Mouse (Mus musculus): ENCODE measurements around the gene Hip1. TPM values are rescaled to one million over a fixed set of nuclear protein-coding genes. Genes with fewer than 3 reads are reported as not detected.
A peak's percentile ranks its signal among the peaks of the same experiment; 100 is the strongest.

The Hip1 gene
- polyA plus RNA-seq, 1 experiment: 14.5 TPM

- Histone ChIP-seq H3K27ac (ENCODE audit: control insufficient read depth, insufficient read depth, low read depth, low read length, poor library complexity) (no peak overlapping the region), H3K4me1 (ENCODE audit: control insufficient read depth, insufficient read depth, low read length) (no peaks in the 10 kb centered on the region; the same call in 1 of the 2 replicates), H3K4me3 (replicated peaks; ENCODE audit: control insufficient read depth, low read depth, low read length) (no peak overlapping the region)
- WGBS: 71% methylated on average over 6 of the region's 6 CpGs
- no peak for TF ChIP-seq CTCF (IDR thresholded peaks at IDR 0.05; ENCODE audit: control insufficient read depth, insufficient read depth, low read length)
- TF ChIP-seq POLR2A (IDR thresholded peaks at IDR 0.05; ENCODE audit: borderline replicate concordance, control insufficient read depth, low read depth, low read length): no peak
Measured at GRCm38 (mm10) chr5:135368312-135368711, 176.6 kb downstream of the Hip1 start.

- Histone ChIP-seq H3K27ac (ENCODE audit: control insufficient read depth, insufficient read depth, low read depth, low read length, poor library complexity) (no peak overlapping the region), H3K4me3 (replicated peaks; ENCODE audit: control insufficient read depth, low read depth, low read length) (no peak overlapping the region), H3K4me1 (ENCODE audit: control insufficient read depth, insufficient read depth, low read length) (no peaks in the 10 kb centered on the region; the same call in 1 of the 2 replicates)
- TF ChIP-seq CTCF (IDR thresholded peaks at IDR 0.05; ENCODE audit: control insufficient read depth, insufficient read depth, low read length) (no peak), POLR2A (IDR thresholded peaks at IDR 0.05; ENCODE audit: borderline replicate concordance, control insufficient read depth, low read depth, low read length) (no peak)
- WGBS: 51% methylated on average over 6 of the region's 6 CpGs
Measured at GRCm38 (mm10) chr5:135367841-135368240, 177.1 kb downstream of the Hip1 start.

- Histone ChIP-seq H3K4me1 (ENCODE audit: control insufficient read depth, insufficient read depth, low read length) (no peaks in the 10 kb centered on the region; the same call in 1 of the 2 replicates), H3K4me3 (replicated peaks; ENCODE audit: control insufficient read depth, low read depth, low read length) (no peak overlapping the region), H3K27ac (ENCODE audit: control insufficient read depth, insufficient read depth, low read depth, low read length, poor library complexity) (no peak overlapping the region)
- WGBS: 31% methylated on average over 12 of the region's 12 CpGs
- no peak for TF ChIP-seq POLR2A (IDR thresholded peaks at IDR 0.05; ENCODE audit: borderline replicate concordance, control insufficient read depth, low read depth, low read length)
- TF ChIP-seq CTCF (IDR thresholded peaks at IDR 0.05; ENCODE audit: control insufficient read depth, insufficient read depth, low read length): peak; percentile 62
Measured at GRCm38 (mm10) chr5:135363540-135363939, 181.4 kb downstream of the Hip1 start.

- WGBS: 60% methylated on average over 3 of the region's 3 CpGs
- Histone ChIP-seq H3K27ac (ENCODE audit: control insufficient read depth, insufficient read depth, low read depth, low read length, poor library complexity) (no peak overlapping the region), H3K4me3 (replicated peaks; ENCODE audit: control insufficient read depth, low read depth, low read length) (no peak overlapping the region), H3K4me1 (ENCODE audit: control insufficient read depth, insufficient read depth, low read length) (no peaks in the 10 kb centered on the region)
- TF ChIP-seq POLR2A (IDR thresholded peaks at IDR 0.05; ENCODE audit: borderline replicate concordance, control insufficient read depth, low read depth, low read length) (no peak), CTCF (IDR thresholded peaks at IDR 0.05; ENCODE audit: control insufficient read depth, insufficient read depth, low read length) (no peak)
Measured at GRCm38 (mm10) chr5:135362572-135362971, 182.3 kb downstream of the Hip1 start.

- WGBS: 83% methylated on average over 2 of the region's 2 CpGs
- H3K4me3 ChIP-seq (replicated peaks; ENCODE audit: control insufficient read depth, low read depth, low read length): no peak overlapping the region
- no peak for TF ChIP-seq CTCF (IDR thresholded peaks at IDR 0.05; ENCODE audit: control insufficient read depth, insufficient read depth, low read length)
- TF ChIP-seq POLR2A (IDR thresholded peaks at IDR 0.05; ENCODE audit: borderline replicate concordance, control insufficient read depth, low read depth, low read length): no peak
- no peaks in the 10 kb centered on the region for H3K4me1 ChIP-seq (ENCODE audit: control insufficient read depth, insufficient read depth, low read length)
- no peak overlapping the region for H3K27ac ChIP-seq (ENCODE audit: control insufficient read depth, insufficient read depth, low read depth, low read length, poor library complexity)
Measured at GRCm38 (mm10) chr5:135359772-135360171, 185.1 kb downstream of the Hip1 start.

GRCm38 (mm10) chr5:135357556-135357955, 187.4 kb downstream of the Hip1 start:
- no peak overlapping the region for H3K4me3 ChIP-seq (replicated peaks; ENCODE audit: control insufficient read depth, low read depth, low read length)
- TF ChIP-seq CTCF (IDR thresholded peaks at IDR 0.05; ENCODE audit: control insufficient read depth, insufficient read depth, low read length): no peak
- TF ChIP-seq POLR2A (IDR thresholded peaks at IDR 0.05; ENCODE audit: borderline replicate concordance, control insufficient read depth, low read depth, low read length): no peak
- H3K4me1 ChIP-seq (ENCODE audit: control insufficient read depth, insufficient read depth, low read length): no peaks in the 10 kb centered on the region
- WGBS: 76% methylated on average over 2 of the region's 2 CpGs
- no peak overlapping the region for H3K27ac ChIP-seq (ENCODE audit: control insufficient read depth, insufficient read depth, low read depth, low read length, poor library complexity)

Other genes with a start within 250 kb of the Hip1 start
- not detected in 2 replicates for gene Fkbp6, start 195.1 kb downstream of the Hip1 start, polyA plus RNA-seq (2011; ENCODE audit: insufficient read depth, insufficient read length, low replicate concordance, missing spikeins)
- gene Trim50, start 191.8 kb downstream of the Hip1 start, polyA plus RNA-seq (2011; ENCODE audit: insufficient read depth, insufficient read length, low replicate concordance, missing spikeins): not detected in 2 replicates
- 5.7 and 12.8 TPM in 2 replicates for gene Nsun5, start 175.2 kb downstream of the Hip1 start, polyA plus RNA-seq (2011; ENCODE audit: insufficient read depth, insufficient read length, low replicate concordance, missing spikeins)
- 10.0 and 15.8 TPM in 2 replicates for gene Pom121, start 150.6 kb downstream of the Hip1 start, polyA plus RNA-seq (2011; ENCODE audit: insufficient read depth, insufficient read length, low replicate concordance, missing spikeins)
- gene Ccl26, start 18.4 kb upstream of the Hip1 start, polyA plus RNA-seq (2011; ENCODE audit: insufficient read depth, insufficient read length, low replicate concordance, missing spikeins): not detected in 2 replicates
- gene Ccl24, start 27.9 kb upstream of the Hip1 start, polyA plus RNA-seq (2011; ENCODE audit: insufficient read depth, insufficient read length, low replicate concordance, missing spikeins): not detected in 2 replicates
- 2.7 and 10.5 TPM in 2 replicates for gene Rhbdd2, start 87.5 kb upstream of the Hip1 start, polyA plus RNA-seq (2011; ENCODE audit: insufficient read depth, insufficient read length, low replicate concordance, missing spikeins)
- gene Por, start 124.9 kb upstream of the Hip1 start, polyA plus RNA-seq (2011; ENCODE audit: insufficient read depth, insufficient read length, low replicate concordance, missing spikeins): 17.6 and 28.4 TPM in 2 replicates
- gene Tmem120a, start 199.3 kb upstream of the Hip1 start, polyA plus RNA-seq (2011; ENCODE audit: insufficient read depth, insufficient read length, low replicate concordance, missing spikeins): 19.0 and 74.1 TPM in 2 replicates
- 1.8 and 2.3 TPM in 2 replicates for gene Styxl1, start 233.3 kb upstream of the Hip1 start, polyA plus RNA-seq (2011; ENCODE audit: insufficient read depth, insufficient read length, low replicate concordance, missing spikeins)
- 109 and 132 TPM in 2 replicates for gene Mdh2, start 233.4 kb upstream of the Hip1 start, polyA plus RNA-seq (2011; ENCODE audit: insufficient read depth, insufficient read length, low replicate concordance, missing spikeins)